Mouse (Mus musculus): ENCODE results near the gene Atg2b.

DNA sequence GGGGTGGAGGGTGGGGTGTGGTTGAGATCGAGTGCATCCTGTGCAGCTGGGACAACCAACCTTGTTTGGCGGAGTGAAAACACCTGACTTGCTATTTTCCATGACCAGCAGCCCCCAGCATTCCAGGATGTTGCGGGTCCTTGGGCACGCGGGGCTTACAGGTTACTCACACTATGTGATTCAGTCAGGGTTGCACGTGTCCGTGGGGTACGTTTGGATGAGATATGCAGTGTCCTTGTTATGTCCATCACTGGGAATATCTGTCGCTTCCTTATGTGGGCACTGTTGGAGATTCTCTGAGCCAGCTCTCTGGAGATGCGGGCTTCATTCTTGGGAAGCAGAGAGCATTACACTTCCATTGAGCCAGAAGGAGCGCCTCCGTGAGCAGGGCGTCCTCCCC lies 40.7 kb upstream of the Atg2b start:
- TF ChIP-seq CHD1 (IDR thresholded peaks at IDR 0.05; ENCODE audit: low read depth, low read length) (no peak), CTCF (IDR thresholded peaks at IDR 0.05 in 2 of 3, conservative IDR thresholded peaks at IDR 0.05 in 1 of 3; ENCODE audit: control insufficient read depth in 1 of 3, insufficient read depth in 1 of 3, low read depth in 2 of 3, low read length in 3 of 3, poor library complexity in 1 of 3, severe bottlenecking in 1 of 3) (no peak), NRF1 (IDR thresholded peaks at IDR 0.05; ENCODE audit: insufficient read depth, low read depth, low read length, poor library complexity, severe bottlenecking) (no peak), TAL1 (IDR thresholded peaks at IDR 0.05; ENCODE audit: low read length) (no peak), USF1 (IDR thresholded peaks at IDR 0.05; ENCODE audit: low read depth, low read length) (no peak), POLR2A (IDR thresholded peaks at IDR 0.05; ENCODE audit: control insufficient read depth in 1 of 2, insufficient read depth in 1 of 2, low read depth in 1 of 2, low read length in 2 of 2, poor library complexity in 1 of 2) (no peak), GABPA (IDR thresholded peaks at IDR 0.05; ENCODE audit: low read depth, low read length) (no peak)

All from MEL (cell line).